Mouse (Mus musculus) adrenal gland, adult 2 months (tissue): ENCODE measurements around the gene Grid2ip. TPM values are rescaled to one million over a fixed set of nuclear protein-coding genes. Genes with fewer than 3 reads are reported as not detected.

ENCODE experiments used
- DNase-seq: peaks from one replicate; pipeline ENCODE4 v3.0.0; 2021
- polyA plus RNA-seq: library from polyadenylated mRNA; depleted of rRNA; stranded (reverse); fragments of >200 nt; gene quantifications from 2 replicates; pipeline ENCODE4 v1.2.3, GENCODE M21; 2012; rRNA removed
- total RNA-seq, 2 experiments: library from RNA; stranded (reverse); gene quantifications; 2 replicates each; pipeline ENCODE4 v1.2.3; 2021

Gene Grid2ip
- total and polyA plus RNA-seq, 3 experiments, result 0.24 to 0.40 (median 0.29) TPM

GRCm38 (mm10) chr5:143410841-143411395, 53.8 kb downstream of the Grid2ip start:
- DNase-seq, result no peak

GRCm38 (mm10) chr5:143421484-143421883, 64.3 kb downstream of the Grid2ip start:
- DNase-seq, result no peak

GRCm38 (mm10) chr5:143422990-143423389, 65.9 kb downstream of the Grid2ip start:
- DNase-seq, result no peak

- peak; percentile 69 for DNase-seq
Measured at GRCm38 (mm10) chr5:143423899-143424519, 66.9 kb downstream of the Grid2ip start.

- peak; percentile 65 for DNase-seq
Measured at GRCm38 (mm10) chr5:143434421-143434820, 77.3 kb downstream of the Grid2ip start.

- DNase-seq, result no peak
Measured at GRCm38 (mm10) chr5:143441298-143441697, 84.2 kb downstream of the Grid2ip start.

- DNase-seq, result no peak
Measured at GRCm38 (mm10) chr5:143441753-143442152, 84.6 kb downstream of the Grid2ip start.

Other genes with a start within 250 kb of the Grid2ip start
- 10 to 100 TPM; 37.5 to 50.4 TPM for gene Rnf216, start 244.3 kb upstream of the Grid2ip start, total RNA-seq
- gene Rnf216, start 244.3 kb upstream of the Grid2ip start, polyA plus RNA-seq, result 40.3 and 47.6 TPM in 2 replicates
- gene Olfr718-ps1, start 209.8 kb upstream of the Grid2ip start, total RNA-seq, result not detected
- gene Olfr718-ps1, start 209.8 kb upstream of the Grid2ip start, polyA plus RNA-seq, result not detected in 2 replicates
- 10 to 100 TPM in 1 of 2 experiments, 1 to 10 TPM in 1; 8.9 to 12.8 TPM for gene Rbak, start 176.6 kb upstream of the Grid2ip start, total RNA-seq
- 3.7 and 5.9 TPM in 2 replicates for gene Rbak, start 176.6 kb upstream of the Grid2ip start, polyA plus RNA-seq
- not detected for gene Spdye4b, start 176.3 kb upstream of the Grid2ip start, total RNA-seq
- not detected in 2 replicates for gene Spdye4b, start 176.3 kb upstream of the Grid2ip start, polyA plus RNA-seq
- gene Spdye4a, start 130.4 kb upstream of the Grid2ip start, total RNA-seq, result not detected
- not detected in 2 replicates for gene Spdye4a, start 130.4 kb upstream of the Grid2ip start, polyA plus RNA-seq
- gene Zfp12, start 122.2 kb upstream of the Grid2ip start, total RNA-seq, result 10 to 100 TPM; 19.5 to 21.4 TPM
- gene Zfp12, start 122.2 kb upstream of the Grid2ip start, polyA plus RNA-seq, result 9.1 and 10.1 TPM in 2 replicates
- 1 to 10 TPM; 4.6 to 9.8 TPM for gene Zfp316, start 87.3 kb upstream of the Grid2ip start, total RNA-seq
- gene Zfp316, start 87.3 kb upstream of the Grid2ip start, polyA plus RNA-seq, result 21.0 and 25.5 TPM in 2 replicates
- gene Zfp853, start 63.7 kb upstream of the Grid2ip start, total RNA-seq, result under 1 TPM; 0.17 to 0.31 TPM
- gene Zfp853, start 63.7 kb upstream of the Grid2ip start, polyA plus RNA-seq, result 1.1 and 1.6 TPM in 2 replicates
- 10 to 100 TPM; 25.6 to 36.4 TPM for gene E130309D02Rik, start 42.0 kb upstream of the Grid2ip start, total RNA-seq
- 46.5 and 54.9 TPM in 2 replicates for gene E130309D02Rik, start 42.0 kb upstream of the Grid2ip start, polyA plus RNA-seq
- gene Zdhhc4, start 28.1 kb upstream of the Grid2ip start, total RNA-seq, result 10 to 100 TPM; 52.8 to 60.8 TPM
- 95.2 and 110 TPM in 2 replicates for gene Zdhhc4, start 28.1 kb upstream of the Grid2ip start, polyA plus RNA-seq
- gene Kdelr2, start 46.5 kb downstream of the Grid2ip start, total RNA-seq, result 100 to 1,000 TPM in 1 of 2 experiments, 10 to 100 TPM in 1; 96.0 to 107 TPM
- 101 and 109 TPM in 2 replicates for gene Kdelr2, start 46.5 kb downstream of the Grid2ip start, polyA plus RNA-seq
- gene Daglb, start 107.2 kb downstream of the Grid2ip start, total RNA-seq, result 10 to 100 TPM; 19.0 to 19.4 TPM
- 29.3 and 33.0 TPM in 2 replicates for gene Daglb, start 107.2 kb downstream of the Grid2ip start, polyA plus RNA-seq
- 100 to 1,000 TPM; 349 to 359 TPM for gene Rac1, start 170.7 kb downstream of the Grid2ip start, total RNA-seq
- 76.1 and 98.1 TPM in 2 replicates for gene Rac1, start 170.7 kb downstream of the Grid2ip start, polyA plus RNA-seq